Mouse (Mus musculus): ENCODE results near the gene Dhrs13. TPM values are rescaled to one million over a fixed set of nuclear protein-coding genes. Genes with fewer than 3 reads are reported as not detected.
A peak's percentile ranks its signal among the peaks of the same experiment; 100 is the strongest.

Gene Dhrs13
- total and polyA plus RNA-seq, 3 experiments: 21.6 to 39.0 (median 33.7) TPM

DNA sequence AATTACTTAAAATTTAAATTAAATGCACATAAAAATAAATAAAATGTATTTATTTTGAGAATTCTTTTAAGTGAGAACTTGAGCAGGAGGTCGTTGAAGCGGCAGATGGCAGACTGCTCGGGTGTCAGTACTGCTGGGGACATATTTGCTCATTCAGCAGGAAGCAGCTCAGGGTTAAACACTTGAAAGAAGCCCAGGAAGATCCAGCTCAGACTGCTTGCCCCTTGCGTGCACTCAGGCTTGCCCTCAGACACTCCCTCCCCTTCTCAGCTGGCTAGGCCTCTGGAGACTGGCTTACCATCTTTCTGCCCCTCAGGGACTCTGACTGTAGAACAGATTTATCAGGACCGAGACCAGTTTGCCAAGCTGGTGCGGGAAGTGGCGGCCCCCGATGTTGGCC, 24.9 kb downstream of the Dhrs13 start:
- H3K79me2 ChIP-seq (replicated peaks; ENCODE audit: control insufficient read depth, extremely low read depth, insufficient read depth, poor library complexity, severe bottlenecking): no peaks in the 10 kb centered on the region

DNA sequence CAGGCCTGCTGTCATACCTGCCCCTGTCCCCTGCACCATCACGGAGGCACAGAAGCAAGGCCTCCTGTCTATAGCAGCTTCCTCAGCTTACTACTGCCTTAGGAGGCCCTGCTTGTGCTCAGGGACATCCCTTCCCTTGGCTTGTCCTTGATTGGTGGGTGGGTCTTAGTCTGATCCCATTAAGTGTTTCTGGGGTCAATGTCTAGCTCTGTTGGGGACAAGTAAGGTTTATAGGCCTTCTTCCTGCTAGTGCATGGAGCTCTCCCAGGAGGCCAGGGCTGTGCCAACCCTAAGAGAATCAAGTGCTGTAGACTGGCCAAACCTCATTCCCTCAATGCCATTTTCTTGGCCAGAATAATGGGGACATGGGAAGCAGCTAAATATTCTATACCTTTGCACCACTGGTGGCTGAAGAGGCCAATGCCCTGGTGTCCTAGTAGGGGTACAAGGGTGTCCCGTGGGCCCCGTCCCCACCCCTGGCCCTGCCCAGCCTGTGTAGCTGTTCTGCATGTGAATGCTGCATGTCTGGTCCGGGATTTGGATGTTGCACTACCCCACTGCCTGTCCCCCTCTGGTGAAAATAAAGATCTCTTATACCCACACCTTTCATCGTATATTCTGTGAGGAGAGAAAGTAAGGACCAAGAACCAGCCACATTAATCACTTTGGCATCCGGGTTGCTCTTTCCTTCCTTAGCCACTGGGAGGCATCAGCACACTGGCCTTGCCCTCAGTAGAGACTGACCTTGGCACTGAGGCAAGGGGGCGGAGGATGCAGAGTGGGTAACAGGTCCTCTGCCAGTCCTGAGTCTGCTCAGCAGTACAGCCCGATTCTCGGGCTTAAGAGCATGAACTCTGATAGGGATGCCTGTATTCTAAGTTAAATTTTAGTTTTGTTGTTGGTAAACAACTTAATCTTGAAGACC, 28.0 kb downstream of the Dhrs13 start:
- Histone ChIP-seq H3K9me3 (replicated peaks; ENCODE audit: low read length) (no peaks in the 10 kb centered on the region), H3K9ac (ENCODE audit: insufficient read depth, low read depth) (no peak overlapping the region), H3K27ac (ENCODE audit: insufficient read depth, low read depth) (no peak overlapping the region), H3K4me3 (replicated peaks in 1 of 3; ENCODE audit: low read depth in 2 of 3, low read length in 2 of 3, poor library complexity in 1 of 3) (no peak overlapping the region), H3K4me1 (ENCODE audit: control insufficient read depth in 1 of 2, insufficient read depth in 2 of 2) (peaks cover 0 to 10% of the 10 kb centered on the region in 2 experiments; a peak in 2 of 4 replicates), H3K36me3 (replicated peaks in 1 of 2; ENCODE audit: control insufficient read depth in 1 of 2, insufficient read depth in 1 of 2, low read length in 1 of 2) (peaks cover 26 to 35% of the 10 kb centered on the region in 2 experiments), H3K4me2 (ENCODE audit: insufficient read depth, low read depth, poor library complexity, severe bottlenecking) (no peak overlapping the region), H3K27me3 (replicated peaks) (no peaks in the 10 kb centered on the region), H3K79me2 (replicated peaks; ENCODE audit: control insufficient read depth, extremely low read depth, insufficient read depth, poor library complexity, severe bottlenecking) (no peaks in the 10 kb centered on the region)
- TF ChIP-seq ZMIZ1 (IDR thresholded peaks at IDR 0.05; ENCODE audit: low read depth, low read length): no peak
- peak; percentile 75 for TF ChIP-seq ZC3H11A (IDR thresholded peaks at IDR 0.05; ENCODE audit: low read depth, low read length)
- TF ChIP-seq IRF4 (IDR thresholded peaks at IDR 0.05; ENCODE audit: low read depth, low read length): 0 out of 2 replicates have a peak, but pooled peaks have one; percentile 8
- no peak for TF ChIP-seq RCOR1 (conservative IDR thresholded peaks at IDR 0.05; ENCODE audit: low read depth, low read length)
- TF ChIP-seq ELF1 (IDR thresholded peaks at IDR 0.05; ENCODE audit: low read depth, low read length): peak; percentile 47; the same call in 1 of the 2 replicates
- no peak for TF ChIP-seq PAX5 (IDR thresholded peaks at IDR 0.05; ENCODE audit: low read length)
- TF ChIP-seq NRF1 (IDR thresholded peaks at IDR 0.05; ENCODE audit: low read depth, low read length): 0 out of 2 replicates have a peak, but pooled peaks have one; percentile 29
- peak; percentile 99 for TF ChIP-seq RAD21 (IDR thresholded peaks at IDR 0.05; ENCODE audit: low read depth, low read length)
- no peak for TF ChIP-seq MEF2A (IDR thresholded peaks at IDR 0.05; ENCODE audit: borderline replicate concordance, low read depth, low read length)
- TF ChIP-seq USF2 (conservative IDR thresholded peaks at IDR 0.05; ENCODE audit: low read depth, low read length): no peak
- TF ChIP-seq CTCF (conservative IDR thresholded peaks at IDR 0.05 in 1 of 2, IDR thresholded peaks at IDR 0.05 in 1 of 2; ENCODE audit: low read depth in 2 of 2, low read length in 2 of 2): peak; percentile 71 to 98
- TF ChIP-seq SMC3 (IDR thresholded peaks at IDR 0.05; ENCODE audit: low read depth, low read length): peak; percentile 97
- DNase-seq (ENCODE audit: extremely low read depth): peak; percentile 70
- dilution Hi-C loops (cut with MboI; ENCODE audit: extremely low pct_ligation_motif_present, extremely low pct_unique_long_range_greater_than_20kb, low sequenced_read_pairs) (no loop called here), in situ Hi-C loops (cut with MboI; ENCODE audit: low pct_ligation_motif_present, low pct_unique_long_range_greater_than_20kb, low sequenced_read_pairs) (loop anchor here (5.0 kb wide), 1 partner anchor 117 kb away; the partner anchor contains the start of genes Nek8 and Tlcd1)

More for the DNA sequence above, 24.9 kb downstream of the Dhrs13 start:
- Histone ChIP-seq H3K4me1 (ENCODE audit: control insufficient read depth in 1 of 2, insufficient read depth in 2 of 2) (peaks cover 5 to 22% of the 10 kb centered on the region in 2 experiments; a peak in 3 of 4 replicates), H3K27ac (ENCODE audit: insufficient read depth, low read depth) (no peak overlapping the region), H3K27me3 (replicated peaks) (no peaks in the 10 kb centered on the region), H3K9me3 (replicated peaks; ENCODE audit: low read length) (no peaks in the 10 kb centered on the region), H3K36me3 (replicated peaks in 1 of 2; ENCODE audit: control insufficient read depth in 1 of 2, insufficient read depth in 1 of 2, low read length in 1 of 2) (peaks cover 26 to 52% of the 10 kb centered on the region in 2 experiments), H3K9ac (ENCODE audit: insufficient read depth, low read depth) (no peak overlapping the region), H3K4me2 (ENCODE audit: insufficient read depth, low read depth, poor library complexity, severe bottlenecking) (no peak overlapping the region), H3K4me3 (replicated peaks in 1 of 3; ENCODE audit: low read depth in 2 of 3, low read length in 2 of 3, poor library complexity in 1 of 3) (no peak overlapping the region)
- no peak for TF ChIP-seq RCOR1 (conservative IDR thresholded peaks at IDR 0.05; ENCODE audit: low read depth, low read length)
- TF ChIP-seq ZMIZ1 (IDR thresholded peaks at IDR 0.05; ENCODE audit: low read depth, low read length): no peak
- TF ChIP-seq KAT2A (IDR thresholded peaks at IDR 0.05; ENCODE audit: insufficient replicate concordance, low read length): no peak
- TF ChIP-seq MYC (IDR thresholded peaks at IDR 0.05; ENCODE audit: low read depth, low read length): no peak
- TF ChIP-seq NELFE (IDR thresholded peaks at IDR 0.05; ENCODE audit: low read depth, low read length): no peak
- no peak for TF ChIP-seq USF2 (conservative IDR thresholded peaks at IDR 0.05; ENCODE audit: low read depth, low read length)
- no peak for TF ChIP-seq USF1 (IDR thresholded peaks at IDR 0.05; ENCODE audit: low read depth, low read length)
- TF ChIP-seq MXI1 (IDR thresholded peaks at IDR 0.05; ENCODE audit: low read depth, low read length): no peak
- TF ChIP-seq ELF1 (IDR thresholded peaks at IDR 0.05; ENCODE audit: low read depth, low read length): no peak
- no peak for TF ChIP-seq CTCF (conservative IDR thresholded peaks at IDR 0.05 in 1 of 2, IDR thresholded peaks at IDR 0.05 in 1 of 2; ENCODE audit: low read depth in 2 of 2, low read length in 2 of 2)
- TF ChIP-seq MAX (IDR thresholded peaks at IDR 0.05; ENCODE audit: low read length): no peak
- TF ChIP-seq UBTF (IDR thresholded peaks at IDR 0.05; ENCODE audit: low read depth, low read length): no peak
- TF ChIP-seq POLR2A (IDR thresholded peaks at IDR 0.05; ENCODE audit: low read depth, low read length): no peak
- dilution Hi-C loops (cut with MboI; ENCODE audit: extremely low pct_ligation_motif_present, extremely low pct_unique_long_range_greater_than_20kb, low sequenced_read_pairs) (no loop called here), in situ Hi-C loops (cut with MboI; ENCODE audit: low pct_ligation_motif_present, low pct_unique_long_range_greater_than_20kb, low sequenced_read_pairs) (loop anchor here (5.0 kb wide), 1 partner anchor 120 kb away; the partner anchor contains the start of genes Nek8 and Tlcd1)
- DNase-seq (ENCODE audit: extremely low read depth): no peak

Measured in CH12.LX (cell line).